Mouse (Mus musculus) stomach, postnatal 0 days (tissue): ENCODE measurements around the gene Cfc1. TPM values are rescaled to one million over a fixed set of nuclear protein-coding genes. Genes with fewer than 3 reads are reported as not detected.
"Not testable (repeated sequence)": the region's sequence is repeated elsewhere in the genome, so short reads cannot be mapped to it uniquely, and the experiment has no call there.

Source experiments
- ATAC-seq: fragments of 200-750 bp; cut with Nextera tagmentation; 2 replicates; pipeline ENCODE4 v1.8.0; 2017; ENCODE audit not compliant: low FRiP score, low TSS enrichment
- DNase-seq: peaks from one replicate; pipeline ENCODE4 v3.0.0-alpha.2; 2016; ENCODE audit warnings: low spot score
- H3K27ac ChIP-seq: fragments of 300-500 bp; sonication (generic); replicated peaks from 2 replicates; pipeline ENCODE4 v1.5.1; 2014; ENCODE audit warnings: mild to moderate bottlenecking, control low read depth
- H3K27me3 ChIP-seq: fragments of 300-500 bp; sonication (generic); 2 replicates; pipeline ENCODE4 v1.6.1; 2014; ENCODE audit warnings: low read length; ENCODE audit not compliant: control insufficient read depth, insufficient read depth
- H3K36me3 ChIP-seq: fragments of 300-500 bp; sonication (generic); 2 replicates; pipeline ENCODE4 v1.6.1; 2014; ENCODE audit warnings: low read length, mixed read lengths; ENCODE audit not compliant: control insufficient read depth, insufficient read depth
- H3K4me1 ChIP-seq: fragments of 300-500 bp; sonication (generic); replicated peaks from 2 replicates; pipeline ENCODE4 v1.6.1; 2014; ENCODE audit warnings: antibody characterized with exemption; ENCODE audit not compliant: control insufficient read depth, insufficient read depth
- H3K4me2 ChIP-seq: fragments of 300-500 bp; sonication (generic); replicated peaks from 2 replicates; pipeline ENCODE4 v1.6.1; 2014; ENCODE audit warnings: low read depth, mild to moderate bottlenecking, control low read depth, moderate library complexity
- H3K4me3 ChIP-seq: fragments of 300-500 bp; sonication (generic); 2 replicates; pipeline ENCODE4 v1.5.1; 2014; ENCODE audit warnings: low read depth, low read length, control low read depth
- H3K9ac ChIP-seq: fragments of 300-500 bp; sonication (generic); 2 replicates; pipeline ENCODE4 v1.6.1; 2014; ENCODE audit warnings: mild to moderate bottlenecking, low read length, control low read depth, mixed read lengths
- H3K9me3 ChIP-seq: fragments of 300-500 bp; sonication (generic); 2 replicates; pipeline ENCODE4 v1.6.1; 2016; ENCODE audit warnings: low read length; ENCODE audit not compliant: control insufficient read depth
- CTCF ChIP-seq: IDR thresholded peaks from 2 replicates; pipeline ENCODE4 v1.5.1; 2016; ENCODE audit warnings: antibody characterized with exemption, low read depth, mild to moderate bottlenecking, moderate library complexity
- EP300 ChIP-seq: optimal IDR thresholded peaks from 2 replicates; pipeline ENCODE3; 2016; ENCODE audit warnings: antibody characterized with exemption
- WGBS: fragments of 180-500 bp; shearing (Covaris S2); extraction: QIAGEN DNeasy Blood & Tissue Kit; methylation state at CpG from one replicate; pipeline ENCODE4 v1.1.7; 2014; 5-methylcytosine and 5-hydroxymethylcytosine counted together
- polyA plus RNA-seq: library from polyadenylated mRNA; unstranded; fragments of >200 nt; fragmentation: Nextera tagmentation; extraction: Ambion mirVana; gene quantifications from 2 replicates; pipeline ENCODE4 v1.2.1, GENCODE M21; 2015

Cfc1 gene
- polyA plus RNA-seq: 1.6 and 1.9 TPM in 2 replicates

GRCm38 (mm10) chr1:34535043-34535698 lies at the start of gene Cfc1:
Gene Cfc1 (plus strand): TSS chr1:34535648.
- not testable (repeated sequence) for H3K4me3 ChIP-seq, DNase-seq, H3K9ac ChIP-seq, H3K27ac ChIP-seq, H3K4me2 ChIP-seq, H3K9me3 ChIP-seq, ATAC-seq, H3K27me3 ChIP-seq, H3K36me3 ChIP-seq, H3K4me1 ChIP-seq
- WGBS: 20% methylated on average over 6 of the region's 7 CpGs

GRCm38 (mm10) chr1:34487383-34487782 lies 48.1 kb upstream of the Cfc1 start:
- WGBS: 87% methylated on average over 3 of the region's 3 CpGs
- Histone ChIP-seq H3K4me3 (no peak overlapping the region), H3K4me1 (no peaks in the 10 kb centered on the region), H3K27me3 (no peaks in the 10 kb centered on the region), H3K27ac (no peak overlapping the region), H3K36me3 (no peaks in the 10 kb centered on the region), H3K9ac (no peak overlapping the region), H3K9me3 (no peaks in the 10 kb centered on the region), H3K4me2 (no peak overlapping the region)
- DNase-seq (no peak), ATAC-seq (no peak)
- TF ChIP-seq CTCF (peak; percentile 22; the same call in 1 of the 2 replicates), EP300 (no peak)

- Histone ChIP-seq H3K4me2 (no peak overlapping the region), H3K27me3 (no peaks in the 10 kb centered on the region), H3K4me1 (no peaks in the 10 kb centered on the region), H3K27ac (no peak overlapping the region), H3K36me3 (no peaks in the 10 kb centered on the region), H3K9me3 (no peaks in the 10 kb centered on the region), H3K9ac (no peak overlapping the region), H3K4me3 (no peak overlapping the region)
- TF ChIP-seq CTCF: no peak
- TF ChIP-seq EP300: no peak
- ATAC-seq (no peak), DNase-seq (no peak)
- WGBS: 83% methylated on average over 6 of the region's 6 CpGs
These were observed 45.5 kb upstream of the Cfc1 start for GRCm38 (mm10) chr1:34489852-34490541.

GRCm38 (mm10) chr1:34491480-34491879 lies 44.0 kb upstream of the Cfc1 start:
- no peak overlapping the region for H3K4me2 ChIP-seq
- ATAC-seq (no peak), DNase-seq (no peak)
- no peaks in the 10 kb centered on the region for H3K27me3 ChIP-seq
- TF ChIP-seq EP300: no peak
- no peak for TF ChIP-seq CTCF
- H3K9me3 ChIP-seq: no peaks in the 10 kb centered on the region
- H3K4me1 ChIP-seq: no peaks in the 10 kb centered on the region
- H3K27ac ChIP-seq: no peak overlapping the region
- H3K9ac ChIP-seq: no peak overlapping the region
- 73% methylated on average over 4 of the region's 4 CpGs for WGBS
- no peak overlapping the region for H3K4me3 ChIP-seq
- no peaks in the 10 kb centered on the region for H3K36me3 ChIP-seq

- H3K9me3 ChIP-seq: no peaks in the 10 kb centered on the region
- 46% methylated on average over 3 of the region's 3 CpGs for WGBS
These were observed 32.5 kb upstream of the Cfc1 start for GRCm38 (mm10) chr1:34502991-34503390.

GRCm38 (mm10) chr1:34505307-34505706 lies 30.1 kb upstream of the Cfc1 start:
- H3K27me3 ChIP-seq: no peaks in the 10 kb centered on the region
- no peak overlapping the region for H3K4me2 ChIP-seq
- H3K36me3 ChIP-seq: no peaks in the 10 kb centered on the region
- ATAC-seq: no peak
- H3K4me3 ChIP-seq: no peak overlapping the region
- TF ChIP-seq CTCF: no peak
- TF ChIP-seq EP300: no peak
- H3K4me1 ChIP-seq: no peaks in the 10 kb centered on the region
- DNase-seq: no peak
- WGBS: 57% methylated on average over 7 of the region's 7 CpGs
- no peaks in the 10 kb centered on the region for H3K9me3 ChIP-seq
- no peak overlapping the region for H3K27ac ChIP-seq
- H3K9ac ChIP-seq: no peak overlapping the region

More at GRCm38 (mm10) chr1:34502991-34503390, 32.5 kb upstream of the Cfc1 start:
- no peaks in the 10 kb centered on the region for H3K27me3 ChIP-seq
- TF ChIP-seq CTCF (no peak), EP300 (no peak)
- no peak overlapping the region for H3K9ac ChIP-seq
- DNase-seq (no peak), ATAC-seq (no peak)
- no peak overlapping the region for H3K27ac ChIP-seq
- H3K36me3 ChIP-seq: no peaks in the 10 kb centered on the region
- no peak overlapping the region for H3K4me3 ChIP-seq
- no peak overlapping the region for H3K4me2 ChIP-seq
- no peaks in the 10 kb centered on the region for H3K4me1 ChIP-seq
